Mouse (Mus musculus) myocyte (in vitro differentiated cells): ENCODE results near the gene Kif13a. TPM values are rescaled to one million over a fixed set of nuclear protein-coding genes. Genes with fewer than 3 reads are reported as not detected.
A peak's percentile ranks its signal among the peaks of the same experiment; 100 is the strongest.

ENCODE experiments used
- H3K27me3 ChIP-seq: one replicate; pipeline ENCODE4 v1.6.1; 2011; ENCODE audit not compliant: control insufficient read depth, insufficient read depth, insufficient read length
- H3K36me3 ChIP-seq: one replicate; pipeline ENCODE4 v1.6.1; 2011; ENCODE audit not compliant: control insufficient read depth, insufficient read depth
- H3K4me2 ChIP-seq: one replicate; pipeline ENCODE4 v1.6.1; 2011; ENCODE audit warnings: low read depth, control low read depth
- H3K4me3 ChIP-seq: one replicate; pipeline ENCODE4 v1.5.1; 2011; ENCODE audit warnings: mild to moderate bottlenecking, control low read depth, moderate library complexity
- H3K79me2 ChIP-seq: one replicate; pipeline ENCODE4 v1.6.1; 2011; ENCODE audit not compliant: control insufficient read depth, insufficient read depth
- H3ac ChIP-seq: one replicate; pipeline ENCODE4 v1.6.1; 2011; ENCODE audit not compliant: control insufficient read depth, insufficient read length
- CEBPB ChIP-seq: IDR thresholded peaks from 2 replicates; pipeline ENCODE4 v1.6.1; 2011; ENCODE audit warnings: mild to moderate bottlenecking, moderate library complexity; ENCODE audit not compliant: poor library complexity, insufficient read depth, severe bottlenecking
- E2F4 ChIP-seq: IDR thresholded peaks from one replicate; pipeline ENCODE4 v1.6.1; 2011; ENCODE audit warnings: mild to moderate bottlenecking, control low read depth, moderate library complexity; ENCODE audit not compliant: insufficient read depth
- MAX ChIP-seq: IDR thresholded peaks from one replicate; pipeline ENCODE4 v1.6.1; 2011; ENCODE audit warnings: low read depth, mild to moderate bottlenecking, control low read depth
- MYOD1 ChIP-seq, 3 experiments: IDR thresholded peaks; one replicate each; pipeline ENCODE4 v1.6.1; 2011; ENCODE audit warnings: control low read depth in 2 of 3, low read depth in 2 of 3, mild to moderate bottlenecking in 2 of 3, moderate library complexity in 1 of 3; ENCODE audit not compliant: insufficient read length in 2 of 3, control insufficient read depth in 1 of 3
- MYOG ChIP-seq, 3 experiments: IDR thresholded peaks; one replicate each; pipeline ENCODE4 v1.6.1; 2011; ENCODE audit warnings: control low read depth in 2 of 3, low read depth in 2 of 3, mild to moderate bottlenecking in 2 of 3; ENCODE audit not compliant: insufficient read length in 2 of 3, control insufficient read depth in 1 of 3, insufficient read depth in 1 of 3
- POLR2A ChIP-seq: IDR thresholded peaks from one replicate; pipeline ENCODE4 v1.6.1; 2011; ENCODE audit warnings: low read depth, mild to moderate bottlenecking, control low read depth, moderate library complexity; ENCODE audit not compliant: insufficient read length
- POLR2AphosphoS2 ChIP-seq: IDR thresholded peaks from one replicate; pipeline ENCODE4 v1.6.1; 2011; ENCODE audit warnings: low read depth, control low read depth; ENCODE audit not compliant: insufficient read length
- REST ChIP-seq: IDR thresholded peaks from one replicate; pipeline ENCODE4 v1.6.1; 2011; ENCODE audit warnings: mild to moderate bottlenecking, control low read depth, moderate library complexity; ENCODE audit not compliant: insufficient read depth, insufficient read length
- SRF ChIP-seq: IDR thresholded peaks from one replicate; pipeline ENCODE4 v1.6.1; 2011; ENCODE audit warnings: low read depth; ENCODE audit not compliant: control insufficient read depth, insufficient read length
- TCF12 ChIP-seq: IDR thresholded peaks from one replicate; pipeline ENCODE4 v1.6.1; 2011; ENCODE audit warnings: mild to moderate bottlenecking, control low read depth; ENCODE audit not compliant: poor library complexity, insufficient read depth, severe bottlenecking
- TCF3 ChIP-seq: IDR thresholded peaks from one replicate; pipeline ENCODE4 v1.6.1; 2011; ENCODE audit warnings: low read depth, control low read depth; ENCODE audit not compliant: insufficient read length
- USF1 ChIP-seq: IDR thresholded peaks from one replicate; pipeline ENCODE4 v1.6.1; 2011; ENCODE audit warnings: low read depth, mild to moderate bottlenecking, control low read depth, moderate library complexity
- polyA plus RNA-seq: library from polyadenylated mRNA; unstranded; fragments of >200 nt; fragmentation: generic; extraction: Trizol; gene quantifications from one replicate; pipeline ENCODE4 v1.2.1, GENCODE M21; 2012; ENCODE audit warnings: missing spikeins

The Kif13a gene
- polyA plus RNA-seq, 1 experiment, result 15.4 TPM

DNA sequence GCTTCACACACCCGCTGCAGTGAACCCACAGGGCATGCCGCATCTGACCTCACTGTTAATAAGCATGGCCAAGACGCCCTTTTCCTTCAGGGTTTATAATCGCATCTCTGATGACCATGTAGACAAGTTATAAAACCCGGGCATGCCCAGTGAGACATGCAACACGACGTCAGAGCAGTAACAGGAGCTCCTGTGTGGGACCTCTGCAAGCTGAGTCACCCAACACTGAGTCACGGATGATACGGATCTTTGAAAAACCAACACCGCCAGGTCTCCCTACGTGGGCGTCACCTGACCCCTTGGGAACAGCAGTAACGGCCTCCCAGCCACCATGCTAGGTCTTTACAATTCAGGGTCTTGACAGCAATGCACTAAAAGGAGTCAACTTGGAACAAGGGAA is 89.0 kb downstream of the Kif13a start:
- H3K79me2 ChIP-seq, result no peaks in the 10 kb centered on the region
- H3K4me3 ChIP-seq, result no peak overlapping the region
- H3K36me3 ChIP-seq, result no peaks in the 10 kb centered on the region
- H3ac ChIP-seq, result no peak overlapping the region
- H3K27me3 ChIP-seq, result no peaks in the 10 kb centered on the region
- peak overlapping the region; percentile 54 for H3K4me2 ChIP-seq
- TF ChIP-seq TCF3 (no peak), MAX (no peak), USF1 (no peak), POLR2AphosphoS2 (no peak), MYOG (IDR thresholded peaks at IDR 0.05; ENCODE audit: control insufficient read depth in 1 of 3, insufficient read depth in 1 of 3, insufficient read length in 2 of 3, low read depth in 2 of 3) (no peak), POLR2A (no peak), E2F4 (no peak), CEBPB (no peak), MYOD1 (IDR thresholded peaks at IDR 0.05; ENCODE audit: control insufficient read depth in 1 of 3, insufficient read length in 2 of 3, low read depth in 2 of 3) (no peak), SRF (no peak), TCF12 (no peak), REST (no peak)

DNA sequence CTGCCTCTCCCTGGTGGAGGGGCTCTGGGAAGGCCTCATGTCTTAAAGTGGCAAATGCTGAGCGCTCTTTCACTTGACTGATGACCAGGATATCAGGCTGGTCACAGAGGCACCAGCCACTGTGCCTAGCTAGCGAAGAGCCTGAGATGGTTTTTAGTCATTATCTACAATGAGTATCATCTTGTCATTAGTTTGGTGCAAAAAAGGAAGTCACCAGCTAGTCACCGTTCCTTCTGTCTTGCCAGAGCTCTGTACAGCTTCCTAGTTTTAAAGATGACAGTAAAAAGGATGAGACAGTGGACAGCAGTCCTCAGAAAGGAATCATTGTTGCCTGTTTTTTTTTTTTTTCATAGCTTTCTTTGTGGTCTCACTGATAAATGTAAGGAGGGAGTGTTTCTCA is 90.4 kb downstream of the Kif13a start:
- no peak for TF ChIP-seq REST
- TF ChIP-seq MAX, result no peak
- no peak for TF ChIP-seq TCF12
- no peak for TF ChIP-seq MYOD1 (IDR thresholded peaks at IDR 0.05; ENCODE audit: control insufficient read depth in 1 of 3, insufficient read length in 2 of 3, low read depth in 2 of 3)
- TF ChIP-seq MYOG (IDR thresholded peaks at IDR 0.05; ENCODE audit: control insufficient read depth in 1 of 3, insufficient read depth in 1 of 3, insufficient read length in 2 of 3, low read depth in 2 of 3), result no peak
- no peak for TF ChIP-seq SRF
- no peak for TF ChIP-seq USF1
- TF ChIP-seq TCF3, result no peak
- TF ChIP-seq POLR2A, result no peak
- no peak for TF ChIP-seq E2F4
- TF ChIP-seq POLR2AphosphoS2, result no peak
- no peak for TF ChIP-seq CEBPB
- no peak overlapping the region for H3K4me3 ChIP-seq
- no peak overlapping the region for H3ac ChIP-seq
- H3K4me2 ChIP-seq, result no peak overlapping the region
- no peaks in the 10 kb centered on the region for H3K36me3 ChIP-seq
- H3K27me3 ChIP-seq, result no peaks in the 10 kb centered on the region
- no peaks in the 10 kb centered on the region for H3K79me2 ChIP-seq

- Histone ChIP-seq H3K36me3 (no peaks in the 10 kb centered on the region), H3K4me2 (no peak overlapping the region), H3ac (no peak overlapping the region), H3K27me3 (no peaks in the 10 kb centered on the region), H3K4me3 (no peak overlapping the region), H3K79me2 (no peaks in the 10 kb centered on the region)
- TF ChIP-seq MYOD1 (IDR thresholded peaks at IDR 0.05; ENCODE audit: control insufficient read depth in 1 of 3, insufficient read length in 2 of 3, low read depth in 2 of 3), result no peak
- TF ChIP-seq POLR2AphosphoS2, result no peak
- no peak for TF ChIP-seq POLR2A
- no peak for TF ChIP-seq TCF3
- TF ChIP-seq REST, result no peak
- no peak for TF ChIP-seq USF1
- TF ChIP-seq E2F4, result no peak
- no peak for TF ChIP-seq MAX
- no peak for TF ChIP-seq MYOG (IDR thresholded peaks at IDR 0.05; ENCODE audit: control insufficient read depth in 1 of 3, insufficient read depth in 1 of 3, insufficient read length in 2 of 3, low read depth in 2 of 3)
Measured at GRCm38 (mm10) chr13:46838551-46838950, 91.1 kb downstream of the Kif13a start.

- no peak overlapping the region for H3K4me2 ChIP-seq
Measured at GRCm38 (mm10) chr13:46835351-46835750, 94.3 kb downstream of the Kif13a start.

DNA sequence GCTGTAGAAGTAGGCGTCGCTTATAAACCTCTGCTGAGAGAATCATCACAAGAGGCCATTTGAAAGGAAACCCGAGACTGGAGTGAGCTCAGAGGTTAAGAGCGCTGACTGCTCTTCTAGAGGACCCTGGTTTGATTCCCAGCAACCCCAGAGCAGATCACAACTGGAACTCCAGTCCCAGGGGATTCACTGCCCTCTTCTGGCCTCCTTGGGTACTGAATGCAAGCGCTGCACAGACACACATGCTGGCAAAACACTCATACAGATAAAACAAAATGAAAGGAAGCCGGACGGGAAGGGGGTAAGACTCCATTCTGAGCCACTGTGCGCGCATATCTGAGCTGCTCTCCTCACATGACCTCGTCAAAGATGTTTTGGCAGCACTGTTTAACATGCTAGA is 94.9 kb downstream of the Kif13a start:
- no peaks in the 10 kb centered on the region for H3K79me2 ChIP-seq
- no peak for TF ChIP-seq E2F4
- no peak for TF ChIP-seq REST
- peaks cover 5% of the 10 kb centered on the region for H3K36me3 ChIP-seq
- no peak overlapping the region for H3K4me2 ChIP-seq
- no peak overlapping the region for H3K4me3 ChIP-seq
- H3K27me3 ChIP-seq, result no peaks in the 10 kb centered on the region
- H3ac ChIP-seq, result no peak overlapping the region

More at GRCm38 (mm10) chr13:46835351-46835750, 94.3 kb downstream of the Kif13a start:
- no peak overlapping the region for H3ac ChIP-seq
- H3K79me2 ChIP-seq, result no peaks in the 10 kb centered on the region
- TF ChIP-seq TCF12 (no peak), POLR2AphosphoS2 (no peak), TCF3 (no peak)
- H3K4me3 ChIP-seq, result no peak overlapping the region
- H3K36me3 ChIP-seq, result peaks cover 5% of the 10 kb centered on the region
- H3K27me3 ChIP-seq, result no peaks in the 10 kb centered on the region

DNA sequence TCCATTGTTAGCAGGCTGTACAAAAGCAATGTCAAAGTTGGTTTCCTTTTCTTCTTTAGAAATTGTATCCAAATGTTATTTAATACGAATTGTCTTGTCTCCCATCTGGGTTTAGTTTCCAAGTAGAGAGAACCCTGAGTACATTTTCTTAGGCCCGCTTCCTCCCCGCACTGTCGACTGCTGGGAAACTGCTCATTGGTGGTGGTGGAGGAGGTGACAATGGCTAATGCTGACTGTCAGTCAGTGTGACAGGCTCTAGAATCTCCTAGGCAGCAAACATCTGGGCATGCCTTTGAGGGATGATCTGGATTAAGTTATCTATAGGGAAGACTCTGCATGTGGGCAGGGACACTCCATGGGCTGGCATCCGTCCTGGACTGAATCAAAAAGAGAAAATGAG is 96.1 kb downstream of the Kif13a start:
- Histone ChIP-seq H3K79me2 (no peaks in the 10 kb centered on the region), H3K4me3 (no peak overlapping the region), H3K4me2 (no peak overlapping the region), H3ac (no peak overlapping the region), H3K27me3 (no peaks in the 10 kb centered on the region), H3K36me3 (peaks cover 5% of the 10 kb centered on the region)
- TF ChIP-seq POLR2AphosphoS2, result no peak
- no peak for TF ChIP-seq MYOG (IDR thresholded peaks at IDR 0.05; ENCODE audit: control insufficient read depth in 1 of 3, insufficient read depth in 1 of 3, insufficient read length in 2 of 3, low read depth in 2 of 3)
- no peak for TF ChIP-seq SRF
- TF ChIP-seq MYOD1 (IDR thresholded peaks at IDR 0.05; ENCODE audit: control insufficient read depth in 1 of 3, insufficient read length in 2 of 3, low read depth in 2 of 3), result no peak
